Mouse (Mus musculus) neural tube, embryonic 14.5 days (tissue): Measurements from ENCODE around the gene Rbms3. TPM values are rescaled to one million over a fixed set of nuclear protein-coding genes. Genes with fewer than 3 reads are reported as not detected.

Source experiments
- ATAC-seq: fragments of 200-750 bp; cut with Nextera tagmentation; 2 replicates; pipeline ENCODE4 v1.8.0; 2017; ENCODE audit warnings: low read depth, mild to moderate bottlenecking, moderate TSS enrichment, moderate library complexity
- H3K27ac ChIP-seq: fragments of 300-500 bp; sonication (generic); 2 replicates; pipeline ENCODE4 v1.5.1; 2014; ENCODE audit warnings: low read depth, mild to moderate bottlenecking, control low read depth, low read length, moderate library complexity, mixed read lengths
- H3K27me3 ChIP-seq: fragments of 300-500 bp; sonication (generic); 2 replicates; pipeline ENCODE4 v1.6.1; 2014; ENCODE audit warnings: low read length; ENCODE audit not compliant: control insufficient read depth, insufficient read depth
- H3K36me3 ChIP-seq: fragments of 300-500 bp; sonication (generic); 2 replicates; pipeline ENCODE4 v1.6.1; 2014; ENCODE audit warnings: low read length, mixed read lengths; ENCODE audit not compliant: control insufficient read depth, insufficient read depth
- H3K4me1 ChIP-seq: fragments of 300-500 bp; sonication (generic); 2 replicates; pipeline ENCODE4 v1.6.1; 2014; ENCODE audit warnings: low read length; ENCODE audit not compliant: control insufficient read depth, insufficient read depth
- H3K4me2 ChIP-seq: fragments of 300-500 bp; sonication (generic); 2 replicates; pipeline ENCODE4 v1.6.1; 2014; ENCODE audit warnings: mild to moderate bottlenecking, low read depth, low read length, control low read depth
- H3K4me3 ChIP-seq: fragments of 300-500 bp; sonication (generic); 2 replicates; pipeline ENCODE4 v1.5.1; 2014; ENCODE audit warnings: low read depth, low read length, control low read depth, mixed read lengths
- H3K9ac ChIP-seq: fragments of 300-500 bp; sonication (generic); replicated peaks from 2 replicates; pipeline ENCODE4 v1.6.1; 2014; ENCODE audit warnings: low read depth, mild to moderate bottlenecking, control low read depth, low read length, mixed read lengths
- H3K9me3 ChIP-seq: fragments of 300-500 bp; sonication (generic); 2 replicates; pipeline ENCODE4 v1.6.1; 2016; ENCODE audit warnings: low read length; ENCODE audit not compliant: control insufficient read depth
- WGBS: fragments of 180-500 bp; shearing (Covaris S2); extraction: QIAGEN DNeasy Blood & Tissue Kit; methylation state at CpG from one replicate; pipeline ENCODE4 v1.1.7; 2014; 5-methylcytosine and 5-hydroxymethylcytosine counted together
- polyA plus RNA-seq: library from polyadenylated mRNA; unstranded; fragments of >200 nt; fragmentation: Nextera tagmentation; extraction: Ambion mirVana; gene quantifications from 2 replicates; pipeline ENCODE4 v1.2.1, GENCODE M21; 2014

Gene Rbms3
- polyA plus RNA-seq, 1 experiment from 2014 or later, result 79.5 TPM

DNA sequence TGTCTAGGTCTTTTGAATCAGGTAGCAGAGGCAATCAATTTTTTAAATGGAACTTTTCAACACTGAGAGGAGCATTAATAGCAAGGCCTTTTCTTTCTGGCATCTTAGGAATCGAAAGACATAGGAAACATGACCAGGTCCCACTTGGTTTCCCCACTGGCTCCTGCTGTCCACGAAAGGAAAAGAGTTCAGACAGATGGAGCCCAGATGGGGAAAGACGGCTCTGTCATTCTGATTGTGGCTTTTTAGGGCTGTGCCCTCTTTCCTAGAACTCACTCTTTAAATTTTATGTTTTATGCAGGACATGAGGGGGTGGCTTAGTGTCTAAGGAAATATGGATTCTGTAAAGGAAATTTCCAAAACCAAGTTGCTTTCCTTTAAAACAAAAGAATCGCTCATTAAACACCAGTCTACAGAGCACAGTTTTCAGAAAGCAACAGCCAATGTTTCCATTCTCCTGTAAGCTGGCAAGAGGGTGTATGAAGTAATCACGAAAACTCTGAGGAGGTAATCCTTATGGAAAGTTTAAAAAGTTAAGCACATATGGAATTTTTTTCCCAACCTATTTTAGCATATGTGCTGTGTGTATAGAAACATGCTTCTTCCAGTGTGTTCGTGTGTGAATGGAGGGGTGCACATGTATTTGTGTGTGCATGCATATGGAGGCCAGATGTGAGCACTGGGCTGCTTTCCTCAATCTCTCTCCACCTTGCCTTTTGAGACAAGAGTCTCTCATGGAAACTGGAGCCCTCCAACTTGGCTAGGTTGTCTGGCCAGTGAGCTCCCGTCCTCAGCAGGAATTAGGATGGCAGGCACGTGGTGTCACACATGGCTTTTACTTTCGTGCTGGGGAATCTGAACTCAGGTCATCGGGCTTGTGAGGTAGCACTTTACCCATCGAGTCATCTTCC, 843.3 kb downstream of the Rbms3 start:
- no peak overlapping the region for H3K9ac ChIP-seq
- WGBS, result 80% methylated on average over 11 of the region's 11 CpGs

DNA sequence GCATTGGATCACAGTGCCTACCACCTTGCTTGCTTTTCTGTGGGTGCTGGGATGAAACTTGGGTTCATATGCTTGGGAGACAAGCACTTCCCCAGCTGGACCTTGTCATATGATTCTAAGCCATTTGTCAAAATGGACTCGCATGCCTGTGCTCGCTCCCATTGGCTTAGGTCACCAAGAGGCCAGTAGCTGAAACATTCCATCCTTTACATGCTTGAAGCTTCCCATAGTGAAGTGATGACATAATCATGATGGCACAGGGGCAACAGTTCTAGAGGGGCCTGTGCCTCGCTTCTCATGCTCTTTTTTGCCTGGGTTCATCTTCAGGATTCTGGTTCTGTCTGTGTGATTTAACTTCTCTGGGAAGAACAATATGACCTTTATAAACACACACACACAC, 857.9 kb downstream of the Rbms3 start:
- Histone ChIP-seq H3K9me3 (no peaks in the 10 kb centered on the region), H3K4me3 (no peak overlapping the region), H3K27me3 (no peaks in the 10 kb centered on the region), H3K36me3 (no peaks in the 10 kb centered on the region), H3K9ac (no peak overlapping the region), H3K27ac (no peak overlapping the region), H3K4me1 (peaks cover 5% of the 10 kb centered on the region; the same call in 1 of the 2 replicates), H3K4me2 (no peak overlapping the region)
- ATAC-seq, result no peak
- WGBS, result 69% methylated on average over 3 of the region's 3 CpGs

More for the DNA sequence above, 843.3 kb downstream of the Rbms3 start:
- Histone ChIP-seq H3K4me2 (no peak overlapping the region), H3K4me1 (no peaks in the 10 kb centered on the region), H3K9me3 (no peaks in the 10 kb centered on the region), H3K36me3 (no peaks in the 10 kb centered on the region), H3K4me3 (no peak overlapping the region), H3K27me3 (no peaks in the 10 kb centered on the region), H3K27ac (no peak overlapping the region)
- no peak for ATAC-seq

DNA sequence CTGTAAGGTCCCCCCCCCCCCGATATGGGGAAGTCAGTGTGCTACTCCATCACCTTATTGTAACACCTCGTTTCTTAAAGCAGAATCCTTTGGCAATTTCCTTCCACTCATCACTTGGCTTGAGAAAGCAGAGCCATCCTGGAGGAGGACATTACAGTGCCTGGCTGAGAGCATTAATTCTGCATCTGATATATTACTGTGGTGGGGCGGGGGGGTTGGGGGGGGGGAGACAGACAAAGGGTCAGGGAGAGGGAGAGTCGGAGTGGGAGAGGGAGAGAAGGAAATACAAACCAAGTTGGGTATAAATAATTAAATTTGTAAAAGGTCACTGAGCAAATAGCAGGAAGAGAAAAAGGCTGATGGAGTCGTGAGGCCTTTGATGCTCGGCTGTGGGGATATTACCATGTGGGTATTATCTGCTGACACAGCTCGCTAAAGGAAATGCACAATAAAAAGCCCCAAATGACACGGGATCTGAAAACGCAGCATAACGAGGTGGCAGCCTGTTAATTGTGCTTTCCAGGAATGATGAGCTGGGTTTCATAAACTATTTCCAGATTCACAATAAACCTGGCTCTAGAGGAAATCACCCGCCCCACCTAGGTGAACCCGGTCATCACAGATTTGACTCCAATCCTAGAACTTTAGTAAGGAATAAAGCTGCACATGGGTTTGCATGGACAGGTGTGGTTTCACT, 860.2 kb downstream of the Rbms3 start:
- H3K4me2 ChIP-seq, result no peak overlapping the region
- peaks cover 5% of the 10 kb centered on the region; the same call in 1 of the 2 replicates for H3K4me1 ChIP-seq
- no peaks in the 10 kb centered on the region for H3K36me3 ChIP-seq
- WGBS, result 18% methylated on average over 12 of the region's 12 CpGs
- no peak for ATAC-seq
- no peak overlapping the region for H3K9ac ChIP-seq
- H3K27me3 ChIP-seq, result no peaks in the 10 kb centered on the region
- H3K4me3 ChIP-seq, result no peak overlapping the region
- no peaks in the 10 kb centered on the region for H3K9me3 ChIP-seq
- H3K27ac ChIP-seq, result peak overlapping the region; percentile 6; the same call in 1 of the 2 replicates

DNA sequence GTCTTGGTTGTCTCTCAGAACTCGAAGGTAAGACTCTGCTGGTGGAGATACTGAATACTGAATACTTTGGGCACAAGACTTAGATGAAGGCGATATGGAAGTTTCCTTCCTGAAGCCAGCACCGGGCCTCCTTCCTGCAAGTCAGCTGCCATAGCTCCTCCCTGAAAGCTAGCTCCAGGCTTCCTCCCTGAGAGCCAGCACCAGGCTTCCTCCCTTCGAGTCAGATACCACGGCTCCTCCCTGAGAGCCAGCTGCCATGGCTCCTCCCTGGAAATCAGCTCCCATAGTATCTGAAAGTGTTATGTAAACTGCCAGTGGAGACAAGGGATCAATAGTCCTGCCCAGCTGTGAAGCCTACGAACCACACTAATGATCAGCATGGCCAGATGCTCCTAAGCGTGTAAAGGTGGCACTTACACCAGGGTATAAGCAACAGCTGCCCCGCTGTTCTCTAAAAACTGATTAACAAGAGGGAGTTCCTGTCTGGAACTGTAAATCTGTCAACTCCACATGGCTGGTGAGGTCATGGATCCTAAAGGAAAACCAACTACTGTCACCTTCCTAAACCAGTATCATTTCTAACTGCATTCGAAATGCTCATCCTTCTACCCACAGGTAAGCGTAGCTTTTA, 867.2 kb downstream of the Rbms3 start:
- Histone ChIP-seq H3K27ac (no peak overlapping the region), H3K27me3 (no peaks in the 10 kb centered on the region), H3K4me3 (no peak overlapping the region), H3K36me3 (no peaks in the 10 kb centered on the region), H3K4me1 (no peaks in the 10 kb centered on the region), H3K4me2 (no peak overlapping the region), H3K9ac (no peak overlapping the region), H3K9me3 (no peaks in the 10 kb centered on the region)
- 60% methylated on average over 10 of the region's 10 CpGs for WGBS
- ATAC-seq, result no peak

DNA sequence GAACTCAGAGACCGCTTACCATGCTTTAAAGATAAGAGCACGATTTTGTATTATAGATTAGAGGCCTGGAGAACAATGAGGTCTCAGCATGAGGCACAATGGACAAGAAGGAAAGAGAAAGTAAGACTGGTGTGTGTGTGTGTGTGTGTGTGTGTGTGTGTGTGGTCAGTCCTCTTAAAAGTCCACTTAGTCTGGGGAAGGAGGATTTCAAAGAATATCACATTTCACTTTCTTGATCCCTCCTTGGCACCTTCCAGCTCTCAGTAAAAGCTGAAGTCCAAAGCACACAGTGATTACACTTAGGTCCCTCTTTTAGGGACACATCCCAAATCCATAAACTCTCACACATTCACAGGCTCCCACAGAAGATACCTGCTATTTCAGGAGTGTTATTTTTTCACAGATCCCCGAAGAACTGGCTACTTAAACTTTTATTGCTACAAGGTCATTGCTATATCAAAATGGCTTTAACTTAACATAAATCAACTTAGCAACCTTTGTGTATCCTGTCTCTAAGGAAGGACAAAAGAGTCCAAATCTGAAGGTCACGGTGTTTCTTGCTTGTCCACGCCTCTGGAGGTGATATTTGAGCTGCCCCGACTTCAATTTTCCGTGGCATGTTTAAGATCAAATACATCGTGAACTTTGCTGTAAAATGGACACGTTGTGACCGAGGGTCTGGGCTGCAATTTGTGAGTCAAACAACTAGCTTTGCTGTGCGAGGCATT, 880.7 kb downstream of the Rbms3 start:
- H3K4me3 ChIP-seq, result no peak overlapping the region
- no peak overlapping the region for H3K4me2 ChIP-seq
- no peaks in the 10 kb centered on the region for H3K36me3 ChIP-seq
- no peak overlapping the region for H3K27ac ChIP-seq
- no peak for ATAC-seq
- H3K9me3 ChIP-seq, result no peaks in the 10 kb centered on the region
- H3K9ac ChIP-seq, result no peak overlapping the region
- H3K4me1 ChIP-seq, result no peaks in the 10 kb centered on the region
- no peaks in the 10 kb centered on the region for H3K27me3 ChIP-seq
- WGBS, result 24% methylated on average over 11 of the region's 11 CpGs

DNA sequence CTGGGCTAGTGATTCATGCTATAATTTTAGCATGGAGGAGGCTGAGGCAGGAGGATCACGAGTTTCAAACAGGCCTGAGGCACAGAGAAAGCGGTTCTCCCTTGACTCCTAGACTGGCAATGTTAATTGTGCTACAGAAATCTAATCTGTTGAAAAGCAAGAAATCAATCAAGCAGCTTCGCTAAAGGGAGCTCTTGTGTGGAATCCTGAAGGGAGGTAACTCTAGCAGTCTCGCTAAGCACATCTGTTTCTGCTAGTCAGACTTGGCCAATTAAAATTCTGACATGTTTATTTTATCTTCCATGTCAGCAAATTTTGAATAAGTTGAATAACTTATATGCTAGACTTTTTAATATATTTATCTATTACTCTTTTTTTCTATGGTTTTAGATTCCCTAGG, 881.4 kb downstream of the Rbms3 start:
- Histone ChIP-seq H3K4me2 (no peak overlapping the region), H3K4me3 (no peak overlapping the region), H3K27me3 (no peaks in the 10 kb centered on the region), H3K27ac (no peak overlapping the region), H3K4me1 (no peaks in the 10 kb centered on the region), H3K9me3 (no peaks in the 10 kb centered on the region), H3K36me3 (no peaks in the 10 kb centered on the region), H3K9ac (no peak overlapping the region)
- 41% methylated on average over 4 of the region's 4 CpGs for WGBS
- ATAC-seq, result no peak

DNA sequence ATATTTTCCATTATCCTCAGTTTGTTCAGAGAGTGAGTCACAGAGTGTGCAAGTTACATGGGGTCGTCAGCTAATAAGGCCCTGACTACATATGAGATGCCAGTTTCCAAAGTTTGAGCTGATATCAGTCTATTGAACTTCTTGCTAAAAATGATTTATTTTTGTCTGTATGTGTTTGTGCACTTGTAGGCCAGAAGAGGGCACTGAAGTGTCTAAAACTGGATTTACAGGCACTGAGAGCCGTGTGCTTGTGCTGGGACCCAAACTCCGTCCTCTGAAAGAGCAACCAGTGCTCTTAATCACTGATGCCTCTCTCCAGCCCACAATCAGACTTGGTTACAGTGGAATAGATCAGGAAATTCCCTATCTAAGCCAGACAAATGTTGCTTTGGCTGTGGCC, 882.8 kb downstream of the Rbms3 start:
- ATAC-seq, result no peak
- Histone ChIP-seq H3K36me3 (no peaks in the 10 kb centered on the region), H3K4me2 (no peak overlapping the region), H3K4me3 (no peak overlapping the region), H3K9me3 (no peaks in the 10 kb centered on the region), H3K9ac (no peak overlapping the region), H3K4me1 (no peaks in the 10 kb centered on the region), H3K27ac (no peak overlapping the region), H3K27me3 (no peaks in the 10 kb centered on the region)
- 78% methylated on average over 3 of the region's 3 CpGs for WGBS

DNA sequence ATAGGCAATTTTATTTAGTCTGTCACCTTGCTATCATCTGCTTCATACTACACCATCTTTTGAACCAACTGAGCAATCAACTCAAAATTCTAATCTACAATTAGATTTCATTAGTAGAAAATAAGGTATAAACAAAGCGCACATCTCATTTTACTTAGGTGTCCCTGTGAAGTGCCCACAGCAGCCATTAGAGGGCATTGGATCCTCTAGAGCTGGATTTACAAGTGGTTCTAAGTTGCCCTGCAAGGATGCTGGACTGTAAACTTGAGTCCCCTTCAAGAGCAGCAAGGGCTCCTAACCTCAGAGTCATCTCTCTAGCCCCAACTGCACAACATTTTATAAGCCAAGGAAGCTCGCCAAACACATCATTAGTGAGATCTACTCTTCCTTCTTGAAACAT, 891.9 kb downstream of the Rbms3 start:
- H3K4me1 ChIP-seq, result no peaks in the 10 kb centered on the region
- 87% methylated on average over 2 of the region's 2 CpGs for WGBS
- no peak for ATAC-seq
- no peak overlapping the region for H3K27ac ChIP-seq
- no peaks in the 10 kb centered on the region for H3K27me3 ChIP-seq
- no peak overlapping the region for H3K4me2 ChIP-seq
- H3K36me3 ChIP-seq, result no peaks in the 10 kb centered on the region
- no peak overlapping the region for H3K9ac ChIP-seq
- no peak overlapping the region for H3K4me3 ChIP-seq
- H3K9me3 ChIP-seq, result no peaks in the 10 kb centered on the region
